Mouse (Mus musculus) forelimb bud, embryonic 11.5 days (tissue): Measurements from ENCODE around the gene Wrap53.
"Not testable (repeated sequence)": the region's sequence is repeated elsewhere in the genome, so short reads cannot be mapped to it uniquely, and the experiment has no call there.

Experiments used
- DNase-seq: peaks from one replicate; pipeline ENCODE4 v3.0.0-alpha.2; 2012; ENCODE audit warnings: low read depth, low spot score

Wrap53 gene

GRCm38 (mm10) chr11:69532480-69533150, 47.4 kb downstream of the Wrap53 start:
- DNase-seq = no peak

GRCm38 (mm10) chr11:69530755-69531154, 49.3 kb downstream of the Wrap53 start:
- DNase-seq = not testable (repeated sequence)

GRCm38 (mm10) chr11:69530281-69530680, 49.8 kb downstream of the Wrap53 start:
- not testable (repeated sequence) for DNase-seq

GRCm38 (mm10) chr11:69528031-69528390, 52.0 kb downstream of the Wrap53 start:
- DNase-seq = no peak

- peak; percentile 63 for DNase-seq
These were observed 52.7 kb downstream of the Wrap53 start for GRCm38 (mm10) chr11:69527098-69528030.

GRCm38 (mm10) chr11:69526631-69527030, 53.4 kb downstream of the Wrap53 start:
- no peak for DNase-seq

- no peak for DNase-seq
These were observed 54.4 kb downstream of the Wrap53 start for GRCm38 (mm10) chr11:69525661-69526060.

- no peak for DNase-seq
These were observed 56.4 kb downstream of the Wrap53 start for GRCm38 (mm10) chr11:69523651-69524050.

- DNase-seq = no peak
These were observed 58.4 kb downstream of the Wrap53 start for GRCm38 (mm10) chr11:69521526-69522149.

- no peak for DNase-seq
These were observed 60.1 kb downstream of the Wrap53 start for GRCm38 (mm10) chr11:69519976-69520375.

GRCm38 (mm10) chr11:69516661-69517060, 63.4 kb downstream of the Wrap53 start:
- no peak for DNase-seq

GRCm38 (mm10) chr11:69516151-69516640, 63.9 kb downstream of the Wrap53 start:
- DNase-seq = no peak

GRCm38 (mm10) chr11:69513840-69514239, 66.2 kb downstream of the Wrap53 start:
- DNase-seq = peak; percentile 57
